Mouse (Mus musculus): ENCODE data around the gene Rab26.
A peak's percentile ranks its signal among the peaks of the same experiment; 100 is the strongest.

Rab26 gene

GRCm38 (mm10) chr17:24534160-24534718, at the start of gene Rab26:
Rab26 (minus strand) TSS chr17:24534210.
- no peak for DNase-seq (ENCODE audit: low spot score)

DNA sequence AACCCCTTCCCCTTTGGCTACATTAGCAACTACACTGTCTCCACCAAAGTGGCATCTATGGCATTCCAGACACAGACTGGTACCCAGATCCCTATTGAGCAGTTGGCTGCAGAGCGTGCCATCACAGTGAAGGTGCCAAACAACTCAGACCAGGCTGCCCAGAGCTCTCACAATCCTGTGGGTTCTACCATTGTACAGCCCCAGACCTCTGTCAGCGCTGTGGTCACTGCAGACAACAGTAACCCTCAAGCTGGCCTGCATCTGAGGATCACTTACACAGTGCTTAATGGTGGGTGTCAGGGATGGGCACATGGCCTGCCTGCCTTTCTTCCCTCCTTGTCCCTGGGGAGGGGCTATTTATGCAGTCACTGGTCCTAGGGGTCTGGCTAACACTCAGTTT, 46.3 kb upstream of the Rab26 start:
- DNase-seq (ENCODE audit: low spot score) = no peak

- DNase-seq (ENCODE audit: low spot score) = no peak
Measured at GRCm38 (mm10) chr17:24579532-24579931, 45.5 kb upstream of the Rab26 start.

DNA sequence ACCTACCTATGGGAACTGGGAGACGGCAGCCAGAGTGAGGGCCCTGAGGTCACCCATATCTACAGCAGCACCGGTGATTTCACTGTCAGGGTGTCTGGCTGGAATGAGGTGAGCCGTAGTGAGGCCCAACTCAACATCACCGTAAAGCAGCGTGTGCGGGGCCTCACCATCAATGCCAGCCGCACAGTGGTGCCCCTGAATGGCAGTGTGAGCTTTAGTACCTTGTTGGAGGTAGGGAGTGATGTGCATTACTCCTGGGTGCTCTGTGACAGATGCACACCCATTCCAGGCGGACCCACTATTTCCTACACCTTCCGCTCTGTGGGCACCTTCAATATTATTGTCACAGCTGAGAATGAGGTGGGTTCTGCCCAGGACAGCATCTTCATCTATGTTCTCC, 39.8 kb upstream of the Rab26 start:
- no peak for DNase-seq (ENCODE audit: low spot score)

DNA sequence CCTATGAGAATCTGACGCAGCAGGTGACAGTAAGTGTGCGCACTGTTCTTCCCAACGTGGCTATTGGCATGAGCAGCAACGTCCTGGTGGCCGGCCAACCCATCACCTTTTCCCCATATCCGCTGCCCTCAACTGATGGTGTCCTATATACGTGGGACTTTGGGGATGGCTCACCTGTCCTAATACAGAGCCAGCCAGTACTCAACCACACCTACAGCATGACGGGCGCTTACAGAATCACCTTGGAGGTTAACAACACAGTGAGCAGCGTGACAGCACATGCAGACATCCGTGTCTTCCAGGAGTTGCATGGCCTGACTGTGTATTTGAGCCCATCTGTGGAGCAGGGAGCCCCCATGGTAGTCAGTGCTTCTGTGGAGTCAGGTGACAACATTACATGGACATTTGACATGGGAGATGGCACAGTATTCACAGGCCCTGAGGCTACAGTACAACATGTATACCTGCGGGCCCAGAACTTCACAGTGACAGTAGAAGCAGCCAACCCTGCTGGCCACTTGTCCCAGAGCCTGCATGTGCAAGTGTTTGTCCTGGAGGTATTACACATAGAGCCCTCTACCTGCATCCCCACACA, 38.7 kb upstream of the Rab26 start:
- DNase-seq (ENCODE audit: low spot score) = no peak

- DNase-seq (ENCODE audit: low spot score) = no peak
Measured at GRCm38 (mm10) chr17:24569837-24570236, 35.8 kb upstream of the Rab26 start.

GRCm38 (mm10) chr17:24567034-24567779, 33.2 kb upstream of the Rab26 start:
- DNase-seq (ENCODE audit: low spot score) = no peak

DNA sequence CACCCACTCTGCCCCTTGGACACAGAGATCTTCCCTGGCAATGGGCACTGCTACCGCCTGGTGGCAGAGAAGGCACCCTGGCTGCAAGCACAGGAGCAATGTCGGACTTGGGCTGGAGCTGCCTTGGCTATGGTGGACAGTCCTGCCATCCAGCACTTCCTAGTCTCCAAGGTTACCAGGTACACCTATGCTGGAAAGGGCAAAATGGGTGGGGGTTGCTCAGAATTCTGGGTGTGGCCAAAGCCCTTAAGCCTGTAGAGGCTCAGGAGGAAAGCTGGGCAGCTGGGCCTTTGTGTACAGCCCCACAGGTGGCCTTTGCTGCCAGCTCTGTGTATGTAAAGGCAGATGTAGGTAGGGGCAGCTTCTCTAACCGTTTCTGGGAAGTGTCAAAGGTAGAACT, 31.8 kb upstream of the Rab26 start:
- no peak for DNase-seq (ENCODE audit: low spot score)

- no peak for DNase-seq (ENCODE audit: low spot score)
Measured at GRCm38 (mm10) chr17:24565092-24565491, 31.1 kb upstream of the Rab26 start.

DNA sequence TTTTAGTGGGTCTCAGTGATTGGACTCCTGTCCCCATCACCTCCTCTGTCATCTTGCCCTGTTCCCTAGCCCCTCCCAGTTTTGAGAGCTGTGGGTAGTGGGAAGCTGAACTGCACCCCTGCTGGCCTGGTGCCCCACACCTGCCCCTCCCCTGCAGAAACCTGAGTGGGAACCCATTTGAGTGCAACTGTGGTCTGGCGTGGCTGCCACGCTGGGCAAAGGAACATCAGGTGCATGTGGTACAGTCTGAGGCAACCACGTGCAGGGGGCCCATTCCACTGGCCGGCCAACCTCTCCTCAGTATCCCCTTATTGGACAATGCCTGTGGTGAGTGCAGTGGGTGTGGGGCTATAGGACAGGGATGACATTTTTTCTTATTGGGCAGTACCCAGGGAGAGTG, 30.4 kb upstream of the Rab26 start:
- no peak for DNase-seq (ENCODE audit: low spot score)

DNA sequence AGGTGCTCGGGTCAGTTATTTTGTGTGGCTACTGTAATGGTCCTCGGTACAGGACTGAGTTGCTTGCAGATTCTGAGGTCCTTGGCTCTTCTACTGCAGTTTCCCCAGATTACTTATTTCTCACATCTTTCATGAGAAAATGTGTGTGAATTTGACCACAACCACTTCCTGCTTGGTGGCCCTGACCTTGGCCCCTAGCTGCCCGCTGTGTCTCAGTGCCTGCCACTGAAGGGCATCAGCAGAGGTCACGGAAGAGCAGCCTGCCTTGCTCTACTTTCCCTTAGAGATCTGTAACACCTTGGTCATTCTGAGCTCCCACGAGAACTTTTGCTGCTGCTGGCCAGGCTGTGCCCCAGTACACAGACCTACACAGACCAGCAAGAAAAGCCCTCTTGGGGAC, 29.6 kb upstream of the Rab26 start:
- DNase-seq (ENCODE audit: low spot score) = no peak

- no peak for DNase-seq (ENCODE audit: low spot score)
Measured at GRCm38 (mm10) chr17:24561592-24561991, 27.6 kb upstream of the Rab26 start.

- no peak for DNase-seq (ENCODE audit: low spot score)
Measured at GRCm38 (mm10) chr17:24560301-24561028, 26.5 kb upstream of the Rab26 start.

DNA sequence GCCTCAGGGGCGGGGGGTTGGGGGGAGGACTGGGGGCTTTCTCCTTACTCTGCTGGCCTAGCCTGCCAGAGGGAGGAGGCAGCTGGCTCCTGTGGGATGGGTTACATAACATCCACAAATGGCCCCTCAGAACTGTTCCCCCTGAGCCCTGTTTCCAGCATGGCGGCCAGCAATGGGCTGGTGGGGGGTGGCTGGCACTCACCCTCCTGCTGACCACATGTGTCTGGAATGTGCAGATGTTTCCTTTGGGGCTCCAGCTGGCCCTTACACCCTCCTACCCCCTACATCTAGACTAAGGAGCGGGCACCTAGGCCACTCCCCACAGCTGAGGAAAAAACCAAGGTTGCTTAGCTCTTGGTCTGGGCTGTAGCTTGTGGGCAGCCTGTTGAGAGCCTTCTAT, 25.1 kb upstream of the Rab26 start:
- DNase-seq (ENCODE audit: low spot score) = no peak

- peak; percentile 24 for DNase-seq (ENCODE audit: low spot score)
Measured at GRCm38 (mm10) chr17:24558600-24559099, 24.6 kb upstream of the Rab26 start.

DNA sequence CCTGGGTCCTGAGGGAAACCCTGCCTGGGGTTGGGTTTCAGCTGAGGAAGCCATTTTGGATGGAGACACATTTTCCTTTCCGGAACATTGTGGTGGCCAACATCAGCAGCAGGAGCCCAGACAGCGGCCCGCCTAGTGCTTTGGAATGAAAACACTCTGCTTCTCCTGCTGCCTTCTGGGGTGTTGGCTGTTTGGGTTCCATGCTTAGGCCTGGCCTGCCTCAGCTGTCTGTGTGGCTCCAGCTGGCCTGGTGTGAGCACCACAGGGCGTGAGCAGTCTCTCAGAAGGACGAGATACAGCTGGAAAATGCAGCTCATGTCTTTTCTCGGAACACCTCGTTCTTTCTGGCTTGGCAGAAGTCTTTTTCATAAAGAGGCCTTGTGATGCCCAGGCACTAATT, 23.1 kb upstream of the Rab26 start:
- no peak for DNase-seq (ENCODE audit: low spot score)

- DNase-seq (ENCODE audit: low spot score) = no peak
Measured at GRCm38 (mm10) chr17:24551050-24551444, 17.0 kb upstream of the Rab26 start.

GRCm38 (mm10) chr17:24550416-24551049, 16.5 kb upstream of the Rab26 start:
- DNase-seq (ENCODE audit: low spot score) = peak; percentile 92

DNA sequence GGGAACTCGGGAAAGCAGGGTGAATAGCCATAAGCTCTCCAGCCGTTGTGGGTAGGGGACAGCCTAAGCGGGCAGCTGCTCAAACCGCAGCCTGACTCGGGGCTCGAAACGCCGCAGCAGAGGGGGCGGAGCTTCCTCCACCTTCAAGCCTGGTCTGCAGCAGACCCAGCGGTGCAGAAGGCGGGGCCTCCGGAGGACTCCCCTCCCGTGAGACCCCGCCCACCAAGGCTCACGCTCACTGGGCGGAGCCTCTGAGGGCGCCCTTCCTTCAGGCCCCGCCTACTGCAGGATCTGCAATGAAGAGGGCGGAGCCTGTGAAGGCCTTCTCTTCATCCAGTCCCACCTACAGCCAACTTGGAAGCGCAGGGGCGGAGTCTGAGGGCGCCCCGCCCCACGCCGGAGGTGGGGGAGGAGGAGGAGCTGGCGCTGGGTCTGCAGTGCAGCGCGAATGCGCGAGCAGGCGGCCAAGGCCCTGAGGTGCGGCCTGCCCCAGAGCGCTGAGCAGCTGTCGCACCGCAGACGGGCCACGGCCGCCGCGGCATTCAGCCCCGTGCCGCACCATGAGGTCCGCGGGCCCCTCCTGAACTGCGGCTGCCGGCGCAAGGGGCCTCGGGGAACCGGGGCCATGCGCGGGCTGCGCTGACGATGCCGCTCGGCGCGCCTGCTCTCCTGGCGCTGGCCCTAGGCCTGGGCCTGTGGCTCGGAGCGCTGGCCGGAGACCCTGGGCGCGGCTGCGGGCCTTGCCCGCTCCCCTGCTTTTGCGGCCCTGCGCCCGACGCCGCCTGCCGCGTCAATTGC, 15.8 kb upstream of the Rab26 start, which contains the start of gene Pkd1:
Gene Pkd1 (plus strand): TSS at position 217 of the 798 bp plus-strand sequence.
- DNase-seq (ENCODE audit: low spot score) = peak; percentile 99

- DNase-seq (ENCODE audit: low spot score) = peak; percentile 58
Measured at GRCm38 (mm10) chr17:24548921-24549617, 15.1 kb upstream of the Rab26 start.

- no peak for DNase-seq (ENCODE audit: low spot score)
Measured at GRCm38 (mm10) chr17:24548435-24548834, 14.4 kb upstream of the Rab26 start.
